Mouse (Mus musculus) layer of hippocampus, adult 18-20 months (tissue): ENCODE data around the gene Ccdc106. TPM values are rescaled to one million over a fixed set of nuclear protein-coding genes. Genes with fewer than 3 reads are reported as not detected.
"Not testable (repeated sequence)": the region's sequence is repeated elsewhere in the genome, so short reads cannot be mapped to it uniquely, and the experiment has no call there.

Experiments
- DNase-seq, 2 experiments: peaks; one replicate each; pipeline ENCODE4 v3.0.0; 2022; ENCODE audit warnings: low spot score in 2 of 2
- total RNA-seq, 2 experiments: library from RNA; stranded (reverse); gene quantifications; 2 replicates each; pipeline ENCODE4 v1.2.3; 2021

The Ccdc106 gene
- total RNA-seq, 2 experiments from 2014 or later, result 60.6 to 68.5 TPM

DNA sequence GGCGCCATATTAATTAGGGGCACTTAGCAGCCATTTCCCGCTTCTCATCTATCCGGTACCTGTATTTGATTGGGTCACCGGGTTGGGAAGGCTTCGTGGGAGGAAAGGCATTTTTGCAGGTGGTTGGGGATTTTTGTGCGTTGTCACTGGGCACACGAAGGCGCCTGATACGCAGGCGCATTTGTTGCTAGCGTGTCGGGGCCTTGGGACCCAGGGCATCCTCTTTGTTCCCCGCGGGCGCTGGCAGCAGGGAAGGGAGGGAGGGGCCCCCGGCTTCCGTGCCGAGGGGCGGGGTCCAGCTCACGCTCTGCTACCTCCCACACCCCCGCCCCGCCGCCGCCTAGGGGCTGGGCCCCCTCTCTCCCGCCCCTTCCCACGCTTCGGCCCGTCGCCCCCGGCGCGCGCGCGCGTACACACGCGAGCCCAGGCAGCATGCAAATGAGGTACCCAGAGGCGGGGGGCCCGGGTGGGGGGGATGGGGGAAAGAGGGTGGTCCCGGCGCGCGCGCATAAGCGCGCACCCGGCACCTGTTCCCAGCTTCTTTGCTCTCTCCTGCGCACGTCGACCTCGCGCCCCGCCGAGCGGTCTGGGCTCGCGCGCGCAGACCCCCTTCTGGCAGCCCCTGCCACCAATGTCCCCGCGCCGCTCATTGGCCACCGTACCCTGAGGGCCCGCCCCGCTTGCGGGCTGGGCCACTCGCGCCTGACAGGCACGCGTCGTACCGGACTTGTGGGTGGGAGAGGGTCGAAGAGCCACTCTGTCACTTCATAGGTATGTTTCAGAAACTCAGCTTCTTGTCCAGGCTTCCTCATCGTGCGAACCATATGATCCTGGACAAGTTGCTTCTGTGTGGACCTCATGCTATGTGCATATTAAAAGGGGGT, 5.0 kb upstream of the Ccdc106 start, which contains the start of gene Gm44973:
Gene Gm44973 (plus strand): TSS at position 379 of the 884 bp plus-strand sequence.
- peak; percentile 89 to 96 for DNase-seq

DNA sequence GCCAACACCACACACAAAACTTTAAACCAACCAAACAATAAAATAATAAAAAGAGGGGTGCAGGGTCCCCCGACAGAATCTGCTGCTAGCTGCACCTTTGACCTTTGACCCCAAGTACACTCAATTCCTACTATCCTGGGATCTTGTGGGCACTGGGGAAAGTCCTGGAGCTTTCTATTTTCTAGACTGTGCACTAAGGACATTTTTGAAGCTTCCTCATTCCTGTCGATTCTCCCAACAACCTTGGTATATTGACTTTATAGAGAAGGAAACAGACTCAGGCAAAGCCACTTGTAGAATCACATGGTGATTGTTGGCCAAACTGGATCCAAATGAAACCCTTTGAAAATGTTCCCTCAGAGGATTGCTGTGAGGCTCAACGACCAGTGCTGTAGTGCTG, 4.3 kb upstream of the Ccdc106 start:
- DNase-seq, result no peak

DNA sequence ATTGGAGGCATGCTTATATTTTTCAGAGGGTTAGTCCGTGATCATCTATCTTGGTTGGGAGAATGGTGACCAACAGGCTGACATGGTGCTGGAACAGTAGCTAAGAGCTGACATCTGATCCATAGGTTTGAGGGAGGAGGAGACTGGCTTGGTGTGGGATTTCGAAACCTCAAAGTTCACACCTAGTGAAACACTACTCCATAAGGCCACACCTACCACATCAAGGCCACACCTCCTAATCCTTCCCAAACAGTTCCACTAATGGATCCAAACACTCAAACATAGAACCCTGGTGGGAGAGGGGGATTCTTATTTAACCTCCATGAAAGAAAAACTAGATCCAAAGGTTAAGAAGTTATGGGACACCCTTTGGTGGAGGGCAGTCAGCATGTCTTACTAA, 3.4 kb upstream of the Ccdc106 start:
- no peak for DNase-seq

DNA sequence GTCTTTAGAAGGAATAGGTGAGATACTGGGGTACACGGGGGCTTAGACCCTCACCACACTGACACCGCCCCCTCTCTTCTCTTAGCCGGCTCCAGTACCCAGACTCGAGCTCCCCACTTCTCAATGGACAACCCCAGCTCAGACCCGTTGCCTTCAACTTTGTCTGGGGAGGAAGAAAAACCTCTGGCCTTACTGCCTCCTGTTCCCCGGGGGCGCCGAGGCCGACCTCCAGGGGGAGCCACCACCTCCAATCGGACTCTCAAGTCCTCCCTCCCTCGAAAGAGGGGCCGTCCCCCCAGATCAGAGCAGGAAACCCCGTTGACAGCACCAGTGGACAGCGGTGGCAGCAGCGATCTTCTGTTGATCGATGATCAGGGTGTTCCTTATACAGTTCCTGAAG, 3.0 kb upstream of the Ccdc106 start:
- DNase-seq, result no peak

DNA sequence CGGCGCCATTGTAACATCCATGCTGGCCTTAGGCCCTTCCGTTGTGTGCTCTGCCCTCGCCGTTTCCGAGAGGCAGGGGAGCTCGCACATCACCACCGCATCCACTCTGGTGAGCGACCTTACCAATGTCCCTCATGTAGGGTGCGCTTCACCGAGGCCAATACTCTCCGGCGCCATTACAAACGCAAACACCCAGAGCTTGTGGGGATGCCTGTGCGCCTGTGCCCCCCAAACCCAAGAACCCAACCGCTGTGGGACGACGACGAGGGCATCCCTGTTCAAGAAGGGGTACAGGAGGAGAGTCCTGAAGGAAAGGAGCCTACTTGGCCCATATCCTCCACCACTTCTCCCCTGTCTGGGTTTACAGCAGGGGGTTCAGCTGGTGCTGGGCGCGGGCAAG, 2.4 kb upstream of the Ccdc106 start:
- no peak for DNase-seq

DNA sequence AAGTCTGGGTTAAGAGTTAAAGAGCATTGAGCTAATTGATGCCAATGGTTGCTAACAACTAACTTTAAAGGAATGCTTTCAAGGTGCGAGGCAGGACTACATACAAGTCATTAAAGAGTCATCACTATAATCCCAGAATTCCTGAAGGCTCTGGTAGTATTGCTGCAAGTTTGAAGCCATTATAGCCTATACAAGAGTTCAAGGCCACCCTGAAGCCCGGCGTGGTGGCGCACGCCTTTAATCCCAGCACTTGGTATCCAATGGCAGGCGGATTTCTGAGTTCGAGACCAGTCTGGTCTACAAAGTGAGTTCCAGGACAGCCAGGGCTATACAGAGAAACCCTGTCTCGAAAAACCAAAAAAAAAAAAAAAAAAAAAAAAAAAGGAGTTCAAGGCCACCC, 777 bp upstream of the Ccdc106 start:
- DNase-seq, result not testable (repeated sequence)

DNA sequence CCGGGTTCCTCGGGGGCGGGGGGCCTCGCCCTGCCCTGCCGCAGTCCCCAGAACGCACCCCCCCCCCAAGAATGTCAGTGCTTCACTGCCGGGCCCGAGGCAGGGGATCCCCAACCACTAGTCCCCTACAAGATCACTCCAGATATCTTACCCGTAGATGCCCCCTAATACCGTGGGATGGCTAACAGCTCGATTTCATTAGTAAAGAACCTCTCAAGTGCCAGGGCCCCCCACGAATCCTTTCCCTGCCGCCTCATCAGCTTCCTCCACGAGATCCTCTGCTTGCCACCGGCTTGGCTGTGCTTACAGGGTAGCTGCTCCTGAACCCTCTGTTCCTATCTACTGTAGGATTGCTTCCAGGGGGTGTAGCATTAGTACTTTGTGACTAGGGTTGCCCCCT, 332 bp downstream of the Ccdc106 start:
- no peak for DNase-seq

DNA sequence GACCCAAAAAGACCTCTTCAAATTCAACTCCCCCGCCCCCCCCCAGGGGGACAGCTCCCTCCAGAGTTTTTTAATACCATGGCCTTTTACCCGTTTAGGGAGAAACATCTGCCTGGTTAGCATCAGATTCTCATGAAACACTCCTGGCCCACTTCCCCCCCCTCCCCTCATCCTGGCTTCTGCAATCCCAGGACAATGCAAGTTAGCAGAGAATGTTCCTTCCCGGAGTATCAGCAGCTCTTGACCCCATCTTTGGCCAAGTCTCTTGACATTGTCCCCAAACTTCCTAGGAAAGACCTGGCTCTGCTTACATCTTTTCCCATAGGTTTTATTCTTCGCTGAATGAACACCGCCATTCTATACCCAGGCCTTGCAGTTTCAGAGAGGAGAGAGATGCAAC, 844 bp downstream of the Ccdc106 start:
- no peak for DNase-seq

DNA sequence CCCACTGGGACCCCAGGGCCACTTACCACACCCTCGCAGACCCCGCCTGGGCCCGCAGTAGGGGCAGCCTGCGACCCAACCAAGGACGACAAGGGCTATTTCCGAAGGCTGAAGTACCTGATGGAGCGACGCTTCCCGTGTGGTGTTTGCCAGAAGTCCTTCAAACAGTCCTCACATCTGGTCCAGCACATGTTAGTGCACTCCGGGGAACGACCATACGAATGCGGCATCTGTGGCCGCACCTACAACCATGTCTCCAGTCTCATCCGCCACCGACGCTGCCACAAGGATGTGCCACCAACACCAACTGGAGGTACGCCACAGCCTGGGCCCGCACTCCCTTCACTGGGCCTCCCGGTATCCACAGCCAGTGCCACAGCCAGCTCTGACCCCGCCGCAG, 9.2 kb downstream of the Ccdc106 start:
- DNase-seq, result no peak

DNA sequence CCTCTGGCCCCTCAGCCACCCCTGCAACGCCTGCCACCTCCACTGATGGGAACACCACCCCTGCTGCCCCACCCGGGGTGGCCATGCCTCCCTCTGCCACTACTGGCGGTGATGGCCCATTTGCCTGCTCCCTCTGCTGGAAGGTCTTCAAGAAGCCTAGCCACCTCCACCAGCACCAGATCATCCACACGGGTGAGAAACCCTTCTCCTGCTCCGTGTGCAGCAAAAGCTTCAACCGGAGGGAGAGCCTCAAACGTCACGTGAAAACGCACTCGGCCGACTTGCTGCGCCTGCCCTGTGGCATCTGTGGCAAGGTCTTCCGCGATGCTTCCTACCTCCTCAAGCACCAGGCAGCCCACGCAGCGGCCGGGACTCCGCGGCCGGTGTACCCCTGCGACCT, 9.6 kb downstream of the Ccdc106 start:
- no peak for DNase-seq

DNA sequence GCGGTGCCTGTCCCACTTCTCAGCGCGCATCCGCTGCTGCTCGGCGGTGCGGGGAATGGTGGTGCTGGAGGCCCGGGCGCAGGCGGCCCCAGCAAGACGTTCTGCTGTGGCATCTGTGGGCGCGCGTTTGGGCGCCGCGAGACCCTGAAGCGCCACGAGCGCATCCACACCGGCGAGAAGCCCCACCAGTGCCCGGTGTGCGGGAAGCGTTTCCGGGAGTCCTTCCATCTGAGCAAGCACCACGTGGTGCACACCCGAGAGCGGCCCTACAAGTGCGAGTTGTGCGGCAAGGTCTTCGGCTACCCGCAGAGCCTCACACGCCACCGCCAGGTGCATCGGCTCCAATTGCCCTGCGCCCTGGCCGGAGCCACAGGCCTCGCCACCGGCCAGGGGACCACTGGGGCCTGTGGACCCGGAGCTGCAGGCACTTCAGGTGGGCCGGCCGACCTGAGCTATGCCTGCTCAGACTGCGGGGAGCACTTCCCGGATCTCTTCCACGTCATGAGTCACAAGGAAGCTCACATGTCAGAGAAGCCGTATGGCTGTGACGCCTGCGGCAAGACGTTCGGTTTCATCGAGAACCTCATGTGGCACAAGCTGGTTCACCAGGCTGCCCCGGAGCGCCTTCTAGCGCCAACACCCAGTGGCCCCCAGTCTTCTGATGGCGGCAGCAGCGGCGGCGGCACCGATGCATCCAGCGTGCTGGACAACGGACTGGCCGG, 10.4 kb downstream of the Ccdc106 start:
- no peak for DNase-seq

DNA sequence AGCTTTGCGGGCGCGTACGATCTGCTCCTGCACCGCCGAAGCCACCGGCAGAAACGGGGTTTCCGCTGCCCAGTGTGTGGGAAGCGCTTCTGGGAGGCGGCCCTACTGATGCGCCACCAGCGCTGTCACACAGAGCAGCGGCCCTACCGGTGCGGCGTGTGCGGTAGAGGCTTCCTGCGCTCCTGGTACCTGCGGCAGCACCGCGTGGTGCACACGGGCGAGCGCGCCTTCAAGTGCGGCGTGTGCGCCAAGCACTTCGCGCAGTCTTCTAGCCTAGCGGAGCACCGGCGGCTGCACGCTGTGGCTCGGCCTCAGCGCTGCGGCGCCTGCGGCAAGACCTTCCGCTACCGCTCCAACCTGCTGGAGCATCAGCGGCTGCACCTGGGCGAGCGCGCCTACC, 11.1 kb downstream of the Ccdc106 start:
- DNase-seq, result no peak

DNA sequence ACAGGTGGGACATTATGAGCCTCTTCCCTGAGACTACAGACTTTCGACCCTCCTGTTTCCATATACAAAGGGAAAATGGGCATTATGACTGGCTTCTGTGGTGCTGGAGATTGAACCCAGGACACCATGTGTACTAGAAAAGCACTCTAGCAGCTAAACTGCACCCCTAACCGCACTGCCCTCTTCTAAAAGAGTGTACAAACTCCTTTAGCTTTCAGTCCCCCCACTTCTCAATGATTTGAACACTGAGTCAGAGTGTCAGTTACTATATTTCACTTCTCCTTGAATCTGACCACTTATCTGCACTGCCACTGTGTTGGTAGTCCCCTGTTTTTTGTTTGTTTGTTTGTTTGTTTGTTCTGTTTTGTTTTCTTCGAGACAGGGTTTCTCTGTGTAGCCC, 13.5 kb downstream of the Ccdc106 start, which contains the start of gene 4632433K11Rik:
Gene 4632433K11Rik (plus strand): TSS at position 301 of the 400 bp plus-strand sequence.
- no peak for DNase-seq

DNA sequence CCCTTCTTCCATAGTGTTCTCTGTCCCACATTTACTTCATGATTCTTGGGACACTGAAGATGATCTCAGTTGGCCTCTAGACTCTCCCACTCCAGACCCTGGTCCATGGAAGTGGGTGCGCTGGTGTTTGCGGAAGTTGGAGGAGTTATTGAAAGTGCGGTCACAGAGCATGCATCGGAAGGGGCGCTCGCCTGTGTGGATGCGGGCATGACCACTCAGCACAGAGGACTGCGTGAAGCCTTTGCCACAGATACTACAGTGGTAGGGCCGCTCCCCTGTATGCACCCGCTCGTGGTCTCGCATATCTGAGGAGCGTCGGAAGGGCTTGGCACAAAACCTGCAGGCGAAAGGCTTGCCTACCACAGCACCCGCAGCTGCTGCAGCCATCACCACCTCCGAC, 15.3 kb downstream of the Ccdc106 start:
- DNase-seq, result no peak

DNA sequence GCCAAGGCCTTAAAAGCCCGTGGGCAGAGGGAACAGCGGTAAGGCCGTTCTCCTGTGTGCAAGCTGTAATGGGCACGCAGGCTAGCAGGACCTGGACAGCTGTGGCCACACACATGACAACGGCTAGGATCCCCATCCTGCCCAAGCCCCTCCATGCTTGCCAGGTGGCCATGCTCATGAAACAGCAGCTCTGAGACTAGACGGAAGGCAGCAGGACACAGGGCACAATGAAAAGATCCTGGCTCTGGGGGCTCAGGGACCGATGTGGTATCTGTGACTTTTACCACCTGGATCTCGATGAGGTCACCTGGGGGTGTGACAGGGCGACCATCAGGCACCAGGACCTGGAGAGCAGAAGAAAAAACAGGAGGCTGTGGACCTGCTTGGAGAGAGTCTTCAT, 15.8 kb downstream of the Ccdc106 start:
- DNase-seq, result no peak

DNA sequence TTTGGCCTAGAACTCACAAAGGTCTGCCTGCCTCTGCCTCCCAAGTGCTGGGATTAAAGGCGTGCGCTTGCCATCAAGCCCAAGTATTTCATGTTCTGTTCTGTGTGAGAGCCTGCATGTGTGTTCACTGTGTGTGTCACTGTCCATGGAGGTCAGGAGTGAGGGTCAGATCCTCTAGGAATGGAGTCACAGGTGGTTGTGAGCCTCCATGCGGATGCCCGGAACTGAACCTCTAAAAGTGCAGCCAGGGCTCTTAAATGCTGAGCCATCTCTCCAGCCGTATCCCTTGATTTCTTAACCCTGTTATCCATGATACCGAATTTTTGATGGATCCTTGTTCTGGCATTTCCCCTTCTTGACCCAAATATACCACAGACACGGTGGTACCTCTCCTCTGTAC, 16.7 kb downstream of the Ccdc106 start:
- DNase-seq, result no peak

DNA sequence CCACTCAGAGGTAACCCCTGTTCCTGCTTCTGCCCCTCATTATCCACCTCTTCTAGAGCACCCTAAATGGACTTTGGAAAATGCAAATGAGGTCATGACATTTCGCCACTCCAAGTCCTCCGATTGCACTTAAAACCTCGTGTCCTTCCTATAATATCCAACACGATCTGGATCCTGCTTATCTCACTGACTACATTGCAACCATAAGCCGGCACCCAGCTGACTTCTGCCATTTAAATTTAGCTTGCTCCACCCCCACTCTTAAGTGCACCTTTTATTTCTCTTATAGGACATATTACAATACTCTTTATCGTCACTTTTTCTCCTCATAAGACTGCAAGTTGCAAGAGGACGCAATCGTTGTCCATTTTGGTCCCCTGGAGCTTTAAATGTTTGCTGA, 17.1 kb downstream of the Ccdc106 start:
- no peak for DNase-seq

DNA sequence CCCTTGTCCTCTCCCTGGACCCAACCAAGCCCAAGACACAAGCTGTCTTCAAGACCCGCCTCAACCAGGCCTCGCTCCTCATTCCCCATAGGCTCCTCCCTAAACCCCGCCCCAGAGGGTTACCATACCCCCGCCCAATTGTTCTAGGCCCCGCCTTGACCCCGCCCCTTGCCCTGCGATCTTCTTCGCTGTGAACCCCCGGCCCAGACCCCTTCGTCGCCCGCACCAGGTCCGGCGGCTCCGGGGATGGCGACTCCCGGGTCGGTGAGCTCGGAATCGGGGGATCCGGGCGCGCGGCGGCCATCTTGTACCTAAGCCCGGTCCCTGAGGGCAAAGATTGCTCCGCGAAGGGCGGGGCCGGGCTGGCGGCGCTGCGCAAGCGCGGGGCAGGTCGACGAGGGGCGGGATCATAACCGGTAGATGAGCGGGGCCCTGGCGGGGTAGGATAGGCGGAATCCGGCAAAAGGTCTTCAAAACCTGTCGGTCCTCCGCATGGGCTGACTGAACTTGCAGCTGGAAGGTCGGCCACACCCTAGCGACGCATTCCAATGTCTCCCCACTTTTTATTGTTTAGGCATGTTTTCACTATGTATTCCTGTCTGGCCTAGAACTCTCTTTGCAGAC, 17.9 kb downstream of the Ccdc106 start, which contains the start of gene Zfp784:
Gene Zfp784 (minus strand): TSS at position 338 of the 624 bp plus-strand sequence.
- peak; percentile 89 to 93 for DNase-seq

DNA sequence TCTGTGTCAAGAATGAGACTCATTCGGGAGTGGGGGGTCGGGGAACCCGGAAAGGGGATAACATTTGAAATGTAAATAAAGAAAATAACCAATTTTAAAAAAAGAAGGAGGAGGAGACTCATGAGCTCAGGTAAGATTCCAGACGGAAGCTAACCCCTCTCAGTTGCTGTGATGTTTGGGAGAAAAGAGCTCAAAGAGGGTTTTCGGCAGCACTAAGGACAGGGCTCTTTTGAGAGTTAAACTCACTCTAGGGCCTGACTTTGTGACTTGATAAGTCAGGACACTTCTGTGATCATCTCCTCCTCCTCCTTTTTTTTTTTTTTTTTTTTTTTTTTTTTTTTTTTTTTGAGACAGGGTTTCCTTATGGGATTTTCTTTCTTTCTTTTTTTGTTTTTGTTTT, 18.6 kb downstream of the Ccdc106 start:
- no peak for DNase-seq

DNA sequence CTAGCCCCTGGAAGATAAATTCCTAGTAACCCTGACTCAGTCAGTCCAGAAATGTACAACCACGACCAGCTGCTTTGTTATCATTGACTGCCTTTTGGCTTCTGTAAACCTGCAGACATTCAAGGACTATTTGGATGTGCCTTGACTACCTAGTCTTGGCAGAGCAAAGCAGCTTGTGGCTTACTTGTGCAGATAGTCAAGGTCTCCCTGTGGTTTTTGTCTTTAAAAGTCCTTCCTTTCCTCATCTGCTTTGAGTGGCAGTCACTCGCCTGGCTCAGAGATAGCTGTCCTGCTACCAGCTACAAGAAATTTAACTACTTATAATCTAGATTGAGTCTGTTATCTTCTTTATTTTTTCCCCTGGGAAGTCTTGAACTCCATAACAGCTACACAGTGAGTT, 24.6 kb downstream of the Ccdc106 start:
- no peak for DNase-seq

DNA sequence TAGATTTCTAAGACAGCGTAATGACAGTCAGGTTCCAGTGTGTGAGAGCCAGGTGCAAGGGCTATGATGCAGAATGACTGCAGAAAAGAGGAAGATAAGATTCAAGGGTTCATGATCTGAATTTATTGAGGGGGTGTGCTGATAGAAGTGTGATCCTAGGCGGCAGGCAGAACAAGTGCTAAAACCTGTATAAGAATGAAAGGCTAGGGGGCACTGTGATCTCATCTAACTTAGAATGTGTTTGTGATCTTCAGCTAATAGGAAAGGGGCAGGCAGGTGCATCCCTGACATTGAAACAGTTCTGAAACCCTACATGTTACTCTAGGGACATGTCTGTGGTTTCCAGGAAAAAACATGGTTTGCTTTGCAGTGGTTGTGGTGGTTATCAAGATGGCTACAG, 25.8 kb downstream of the Ccdc106 start:
- no peak for DNase-seq

DNA sequence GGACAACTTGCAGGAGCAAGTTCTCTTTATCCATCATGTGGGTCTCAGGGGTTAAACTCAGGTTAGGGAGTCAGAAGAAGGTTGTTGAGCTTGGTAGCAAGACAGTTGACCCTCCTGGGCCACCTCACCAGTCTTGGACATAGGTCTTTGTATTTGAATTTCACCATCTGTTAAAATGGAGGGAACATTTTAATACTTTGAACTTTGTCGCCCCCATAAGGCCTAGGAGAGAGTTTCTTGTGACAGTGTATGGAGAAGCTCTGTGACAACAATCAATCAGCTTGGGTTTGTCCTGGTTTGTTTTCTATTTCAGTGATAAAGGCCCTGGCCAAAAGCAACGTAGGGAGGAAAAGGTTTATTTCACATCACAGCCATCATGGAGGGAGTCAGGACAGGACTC, 27.0 kb downstream of the Ccdc106 start:
- DNase-seq, result no peak
